Mouse (Mus musculus): Measurements from ENCODE around the gene Dpy19l3. TPM values are rescaled to one million over a fixed set of nuclear protein-coding genes. Genes with fewer than 3 reads are reported as not detected.
A peak's percentile ranks its signal among the peaks of the same experiment; 100 is the strongest.

Gene Dpy19l3
- 25.1 and 33.5 TPM in 2 replicates for polyA plus RNA-seq (2015; fragmentation: Nextera tagmentation; extraction: Ambion mirVana)

DNA sequence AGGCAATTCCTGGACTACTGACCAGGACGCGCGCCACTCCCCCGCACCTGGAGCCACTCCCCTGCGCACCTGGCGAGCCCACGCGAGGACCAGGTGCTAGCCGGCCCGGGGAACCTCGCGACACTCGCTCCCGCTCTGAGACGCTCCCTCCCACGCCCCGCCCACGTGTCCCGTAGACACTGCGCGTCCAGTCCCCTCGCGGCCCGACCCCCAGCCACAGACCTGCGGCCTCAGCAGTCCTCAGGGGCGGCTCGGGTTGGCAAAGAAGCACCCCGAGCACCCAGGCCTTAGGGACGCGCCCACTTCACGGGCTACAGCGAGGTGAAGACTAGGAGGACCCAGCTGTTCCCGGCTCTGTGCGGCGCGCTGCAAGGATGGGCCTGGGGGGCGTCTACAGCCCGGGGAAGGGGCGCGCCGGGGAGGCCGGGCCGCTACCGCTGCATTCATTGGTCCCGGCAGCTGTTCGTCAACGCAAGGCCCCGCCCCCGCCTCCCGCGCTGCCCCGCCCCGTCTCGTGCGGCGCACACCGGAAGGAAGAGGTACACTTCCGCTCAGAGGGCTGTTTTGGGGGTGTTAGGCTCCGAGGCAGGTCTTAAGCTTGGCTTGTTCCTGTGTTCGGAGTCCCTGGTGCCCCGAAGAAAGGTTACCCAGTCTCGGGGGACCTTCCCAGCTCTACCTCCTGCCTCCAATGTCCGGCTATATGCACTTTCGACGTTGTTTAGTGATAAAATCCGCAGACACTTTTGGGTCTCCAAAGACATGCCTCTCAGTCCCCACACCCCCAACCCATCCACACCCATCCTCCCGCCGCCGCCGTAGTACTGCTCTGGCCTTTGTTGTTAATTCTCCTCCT, at the start of gene Dpy19l3:
Dpy19l3 (minus strand) TSS at position 422 of the 853 bp plus-strand sequence.
- ATAC-seq (ENCODE audit: low read depth) = peak; percentile 98
- Histone ChIP-seq H3K36me3 (ENCODE audit: control insufficient read depth, insufficient read depth, low read length) (peaks cover 4% of the 10 kb centered on the region; the same call in 1 of the 2 replicates), H3K4me1 (replicated peaks; ENCODE audit: control insufficient read depth, insufficient read depth, low read length) (peaks cover 6% of the 10 kb centered on the region), H3K4me2 (ENCODE audit: low read depth, low read length) (peak within 1 kb of the TSS; percentile 94), H3K4me3 (ENCODE audit: low read length) (peak within 1 kb of the TSS; percentile 77), H3K27me3 (ENCODE audit: control insufficient read depth, insufficient read depth, low read depth, low read length) (no peaks in the 10 kb centered on the region), H3K9me3 (ENCODE audit: control insufficient read depth, low read length) (no peaks in the 10 kb centered on the region), H3K27ac (ENCODE audit: low read length) (peak within 1 kb of the TSS; percentile 56), H3K9ac (ENCODE audit: low read length) (peak within 1 kb of the TSS; percentile 74)
- WGBS = under 1% methylated on average over 58 of the region's 70 CpGs

DNA sequence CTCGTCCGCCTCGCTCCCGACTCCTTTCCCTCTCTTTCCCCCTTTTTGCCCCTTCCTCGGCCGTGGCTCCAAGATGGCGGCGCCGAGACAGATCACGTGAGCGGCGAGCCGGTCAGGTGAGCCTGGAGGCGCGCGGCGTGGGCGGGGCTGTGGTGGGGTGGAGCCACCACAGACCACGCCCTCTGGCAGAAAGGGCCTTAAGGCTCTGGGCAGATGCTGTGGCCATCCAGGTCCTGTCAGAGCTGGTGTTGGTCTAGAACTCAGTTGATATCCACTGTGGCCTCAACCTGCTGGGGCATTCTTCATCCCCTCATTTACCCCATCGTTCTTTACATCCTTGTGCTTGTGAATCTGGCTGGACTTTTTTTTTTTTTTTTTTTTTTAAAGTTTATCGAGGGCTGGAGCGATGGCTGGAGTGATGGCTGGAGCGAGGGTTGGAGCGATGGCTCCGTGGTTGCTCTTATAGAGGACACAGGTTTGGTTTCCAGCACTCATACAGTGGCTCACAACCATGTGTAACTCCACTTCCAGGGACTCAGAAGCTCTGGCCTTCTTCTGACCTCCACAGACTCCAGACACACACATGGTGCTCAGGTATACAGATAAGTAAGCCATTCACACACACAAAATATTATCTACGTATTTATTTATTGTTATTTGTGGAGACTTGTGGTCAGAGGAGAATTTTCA, 48.8 kb upstream of the Dpy19l3 start, which contains the start of gene Zfp507:
Zfp507 (minus strand) TSS at position 98 of the 690 bp plus-strand sequence.
- H3K9ac ChIP-seq (ENCODE audit: low read length) = peak within 1 kb of the TSS; percentile 91
- peaks cover 6% of the 10 kb centered on the region; the same call in 1 of the 2 replicates for H3K4me1 ChIP-seq (replicated peaks; ENCODE audit: control insufficient read depth, insufficient read depth, low read length)
- peak within 1 kb of the TSS; percentile 81 for H3K4me3 ChIP-seq (ENCODE audit: low read length)
- H3K9me3 ChIP-seq (ENCODE audit: control insufficient read depth, low read length) = no peaks in the 10 kb centered on the region
- H3K27ac ChIP-seq (ENCODE audit: low read length) = peak within 1 kb of the TSS; percentile 62
- 23% methylated on average over 22 of the region's 26 CpGs for WGBS
- no peaks in the 10 kb centered on the region for H3K27me3 ChIP-seq (ENCODE audit: control insufficient read depth, insufficient read depth, low read depth, low read length)
- peaks cover 18% of the 10 kb centered on the region for H3K36me3 ChIP-seq (ENCODE audit: control insufficient read depth, insufficient read depth, low read length)
- ATAC-seq (ENCODE audit: low read depth) = peak; percentile 97
- peak within 1 kb of the TSS; percentile 86 for H3K4me2 ChIP-seq (ENCODE audit: low read depth, low read length)

GRCm38 (mm10) chr7:35802201-35802905, 48.1 kb upstream of the Dpy19l3 start:
- peaks cover 18% of the 10 kb centered on the region for H3K36me3 ChIP-seq (ENCODE audit: control insufficient read depth, insufficient read depth, low read length)
- peak overlapping the region; percentile 81 for H3K4me3 ChIP-seq (ENCODE audit: low read length)
- under 1% methylated on average over 37 of the region's 49 CpGs for WGBS
- H3K27me3 ChIP-seq (ENCODE audit: control insufficient read depth, insufficient read depth, low read depth, low read length) = no peaks in the 10 kb centered on the region
- H3K4me1 ChIP-seq (replicated peaks; ENCODE audit: control insufficient read depth, insufficient read depth, low read length) = peaks cover 6% of the 10 kb centered on the region; the same call in 1 of the 2 replicates
- ATAC-seq (ENCODE audit: low read depth) = peak; percentile 88
- H3K27ac ChIP-seq (ENCODE audit: low read length) = peak overlapping the region; percentile 62
- no peaks in the 10 kb centered on the region for H3K9me3 ChIP-seq (ENCODE audit: control insufficient read depth, low read length)
- peak overlapping the region; percentile 91 for H3K9ac ChIP-seq (ENCODE audit: low read length)
- H3K4me2 ChIP-seq (ENCODE audit: low read depth, low read length) = peak overlapping the region; percentile 86

DNA sequence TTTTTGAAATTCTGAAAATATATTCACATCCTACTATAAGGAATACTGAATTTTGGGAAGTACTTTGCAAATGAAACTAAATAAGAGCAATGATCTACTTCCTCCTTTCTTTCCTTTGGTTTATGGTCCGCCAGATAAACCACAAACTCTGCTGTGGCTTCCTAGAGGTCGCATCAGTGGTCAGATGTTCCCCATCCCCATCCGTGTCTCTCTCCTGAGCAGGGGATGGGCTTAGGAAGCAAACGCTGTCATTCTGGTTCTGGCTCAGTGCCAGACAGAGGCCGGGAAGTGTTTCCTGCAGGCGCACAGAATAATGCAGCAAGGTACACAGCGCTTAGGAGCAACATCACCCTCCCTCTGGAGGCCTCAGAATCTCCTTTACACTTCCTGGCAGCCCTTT, 41.9 kb upstream of the Dpy19l3 start:
- Histone ChIP-seq H3K4me3 (ENCODE audit: low read length) (no peak overlapping the region), H3K36me3 (ENCODE audit: control insufficient read depth, insufficient read depth, low read length) (peaks cover 51% of the 10 kb centered on the region), H3K9me3 (ENCODE audit: control insufficient read depth, low read length) (no peaks in the 10 kb centered on the region), H3K4me1 (replicated peaks; ENCODE audit: control insufficient read depth, insufficient read depth, low read length) (peaks cover 5% of the 10 kb centered on the region; the same call in 1 of the 2 replicates), H3K27me3 (ENCODE audit: control insufficient read depth, insufficient read depth, low read depth, low read length) (no peaks in the 10 kb centered on the region), H3K4me2 (ENCODE audit: low read depth, low read length) (no peak overlapping the region), H3K27ac (ENCODE audit: low read length) (no peak overlapping the region), H3K9ac (ENCODE audit: low read length) (no peak overlapping the region)
- 47% methylated on average over 7 of the region's 7 CpGs for WGBS
- ATAC-seq (ENCODE audit: low read depth) = no peak

GRCm38 (mm10) chr7:35794145-35794664, 40.0 kb upstream of the Dpy19l3 start:
- peaks cover 2% of the 10 kb centered on the region; the same call in 1 of the 2 replicates for H3K4me1 ChIP-seq (replicated peaks; ENCODE audit: control insufficient read depth, insufficient read depth, low read length)
- peaks cover 45% of the 10 kb centered on the region for H3K36me3 ChIP-seq (ENCODE audit: control insufficient read depth, insufficient read depth, low read length)
- WGBS = 56% methylated on average over 12 of the region's 12 CpGs
- H3K27me3 ChIP-seq (ENCODE audit: control insufficient read depth, insufficient read depth, low read depth, low read length) = no peaks in the 10 kb centered on the region
- no peak for ATAC-seq (ENCODE audit: low read depth)
- no peak overlapping the region for H3K27ac ChIP-seq (ENCODE audit: low read length)
- H3K4me3 ChIP-seq (ENCODE audit: low read length) = no peak overlapping the region
- no peak overlapping the region for H3K4me2 ChIP-seq (ENCODE audit: low read depth, low read length)
- no peak overlapping the region for H3K9ac ChIP-seq (ENCODE audit: low read length)
- H3K9me3 ChIP-seq (ENCODE audit: control insufficient read depth, low read length) = no peaks in the 10 kb centered on the region

DNA sequence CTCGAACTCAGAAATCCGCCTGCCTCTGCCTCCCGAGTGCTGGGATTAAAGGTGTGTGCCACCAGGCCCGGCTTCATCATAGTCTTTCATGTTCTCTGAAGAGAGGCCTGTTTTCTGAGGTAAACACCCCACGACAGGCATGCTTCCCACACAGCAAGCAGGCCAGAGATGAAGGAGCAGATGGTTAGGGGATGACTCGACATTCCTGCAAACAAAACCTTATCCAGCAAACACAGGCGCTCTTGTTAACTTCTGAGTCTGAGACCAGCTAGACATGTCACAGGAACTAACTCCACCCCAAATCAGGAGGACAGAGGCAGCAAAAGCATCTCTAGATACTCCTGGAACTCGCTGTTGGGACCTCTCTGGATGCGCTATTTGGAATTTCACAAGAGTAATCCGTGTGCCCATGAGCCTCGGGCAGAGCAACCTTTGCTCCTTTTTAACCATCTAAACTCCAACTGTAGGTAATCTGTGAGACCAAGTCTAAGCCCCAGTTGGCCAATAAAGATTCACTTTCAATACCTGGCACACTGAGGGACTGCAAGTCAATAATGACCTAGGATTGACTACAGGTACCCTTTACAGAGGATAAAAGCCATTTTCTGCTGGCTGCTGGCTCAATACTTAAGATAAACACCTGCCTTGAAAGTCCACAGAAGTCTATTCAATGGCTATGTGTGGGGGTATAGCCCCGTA, 38.0 kb upstream of the Dpy19l3 start:
- WGBS = 76% methylated on average over 12 of the region's 12 CpGs
- no peak overlapping the region for H3K9ac ChIP-seq (ENCODE audit: low read length)
- H3K4me1 ChIP-seq (replicated peaks; ENCODE audit: control insufficient read depth, insufficient read depth, low read length) = peaks cover 2% of the 10 kb centered on the region; the same call in 1 of the 2 replicates
- H3K36me3 ChIP-seq (ENCODE audit: control insufficient read depth, insufficient read depth, low read length) = peaks cover 40% of the 10 kb centered on the region
- H3K27me3 ChIP-seq (ENCODE audit: control insufficient read depth, insufficient read depth, low read depth, low read length) = no peaks in the 10 kb centered on the region
- no peak overlapping the region for H3K4me3 ChIP-seq (ENCODE audit: low read length)
- no peak overlapping the region for H3K4me2 ChIP-seq (ENCODE audit: low read depth, low read length)
- H3K9me3 ChIP-seq (ENCODE audit: control insufficient read depth, low read length) = no peaks in the 10 kb centered on the region
- H3K27ac ChIP-seq (ENCODE audit: low read length) = no peak overlapping the region
- ATAC-seq (ENCODE audit: low read depth) = no peak

- 78% methylated on average over 8 of the region's 8 CpGs for WGBS
- H3K9me3 ChIP-seq (ENCODE audit: control insufficient read depth, low read length) = no peaks in the 10 kb centered on the region
- H3K4me3 ChIP-seq (ENCODE audit: low read length) = no peak overlapping the region
- H3K4me1 ChIP-seq (replicated peaks; ENCODE audit: control insufficient read depth, insufficient read depth, low read length) = no peaks in the 10 kb centered on the region
- H3K36me3 ChIP-seq (ENCODE audit: control insufficient read depth, insufficient read depth, low read length) = peaks cover 46% of the 10 kb centered on the region
- H3K27ac ChIP-seq (ENCODE audit: low read length) = no peak overlapping the region
- no peak for ATAC-seq (ENCODE audit: low read depth)
- no peak overlapping the region for H3K4me2 ChIP-seq (ENCODE audit: low read depth, low read length)
- no peak overlapping the region for H3K9ac ChIP-seq (ENCODE audit: low read length)
- no peaks in the 10 kb centered on the region for H3K27me3 ChIP-seq (ENCODE audit: control insufficient read depth, insufficient read depth, low read depth, low read length)
Observed at GRCm38 (mm10) chr7:35790926-35791325, 36.7 kb upstream of the Dpy19l3 start.

GRCm38 (mm10) chr7:35790201-35790600, 35.9 kb upstream of the Dpy19l3 start:
- no peak for ATAC-seq (ENCODE audit: low read depth)
- no peaks in the 10 kb centered on the region for H3K27me3 ChIP-seq (ENCODE audit: control insufficient read depth, insufficient read depth, low read depth, low read length)
- H3K4me2 ChIP-seq (ENCODE audit: low read depth, low read length) = no peak overlapping the region
- no peaks in the 10 kb centered on the region for H3K9me3 ChIP-seq (ENCODE audit: control insufficient read depth, low read length)
- no peak overlapping the region for H3K4me3 ChIP-seq (ENCODE audit: low read length)
- no peaks in the 10 kb centered on the region for H3K4me1 ChIP-seq (replicated peaks; ENCODE audit: control insufficient read depth, insufficient read depth, low read length)
- no peak overlapping the region for H3K9ac ChIP-seq (ENCODE audit: low read length)
- H3K36me3 ChIP-seq (ENCODE audit: control insufficient read depth, insufficient read depth, low read length) = peaks cover 45% of the 10 kb centered on the region
- WGBS = 83% methylated on average over 8 of the region's 8 CpGs
- no peak overlapping the region for H3K27ac ChIP-seq (ENCODE audit: low read length)
